Mouse (Mus musculus) layer of hippocampus, adult 11-12 months (tissue): ENCODE data around the gene Fam83c.

Source experiments
- DNase-seq: peaks from one replicate; pipeline ENCODE4 v3.0.0; 2022; ENCODE audit warnings: low spot score

Gene Fam83c

DNA sequence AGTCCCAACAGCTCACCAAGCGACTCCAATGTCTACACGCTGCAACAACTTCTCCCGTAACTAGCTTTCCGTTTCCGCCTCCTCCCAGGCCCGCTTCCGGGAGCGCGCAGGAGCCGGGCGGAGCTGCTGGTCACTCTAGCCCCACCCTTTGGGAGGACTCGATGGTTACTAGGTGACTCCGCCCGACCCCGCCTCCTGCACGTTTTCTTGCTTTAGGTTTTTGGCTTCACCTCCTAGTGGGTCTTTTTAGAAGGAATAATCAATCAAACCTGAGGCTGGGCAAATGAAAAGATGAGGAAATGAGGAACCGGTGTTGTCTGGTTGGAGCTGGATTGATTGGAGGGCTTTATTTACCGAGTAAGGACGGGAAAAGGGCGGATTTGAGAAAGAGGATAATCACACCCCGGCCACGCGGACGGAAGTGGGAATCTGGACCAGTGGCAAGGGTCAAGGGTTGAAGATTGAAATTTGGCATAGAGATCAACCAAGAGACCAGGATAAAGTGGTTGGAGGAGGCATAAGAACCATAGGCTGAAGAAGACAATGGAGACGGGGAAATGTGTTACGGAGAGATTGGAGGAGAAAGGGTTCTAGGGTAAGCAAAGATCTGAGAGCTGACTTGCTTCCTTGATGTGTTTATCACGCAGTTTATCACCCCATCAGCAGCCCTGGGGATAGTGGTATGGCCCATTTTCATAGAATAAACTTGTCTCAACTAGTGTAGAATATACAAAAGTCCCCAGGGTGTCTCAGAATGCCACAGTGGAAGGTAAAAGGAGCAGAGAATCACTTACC, 7.8 kb downstream of the Fam83c start, which contains the start of gene Eif6:
Gene Eif6, minus strand, starts transcription at position 296 of the 795 bp plus-strand sequence.
- DNase-seq: peak; percentile 82

DNA sequence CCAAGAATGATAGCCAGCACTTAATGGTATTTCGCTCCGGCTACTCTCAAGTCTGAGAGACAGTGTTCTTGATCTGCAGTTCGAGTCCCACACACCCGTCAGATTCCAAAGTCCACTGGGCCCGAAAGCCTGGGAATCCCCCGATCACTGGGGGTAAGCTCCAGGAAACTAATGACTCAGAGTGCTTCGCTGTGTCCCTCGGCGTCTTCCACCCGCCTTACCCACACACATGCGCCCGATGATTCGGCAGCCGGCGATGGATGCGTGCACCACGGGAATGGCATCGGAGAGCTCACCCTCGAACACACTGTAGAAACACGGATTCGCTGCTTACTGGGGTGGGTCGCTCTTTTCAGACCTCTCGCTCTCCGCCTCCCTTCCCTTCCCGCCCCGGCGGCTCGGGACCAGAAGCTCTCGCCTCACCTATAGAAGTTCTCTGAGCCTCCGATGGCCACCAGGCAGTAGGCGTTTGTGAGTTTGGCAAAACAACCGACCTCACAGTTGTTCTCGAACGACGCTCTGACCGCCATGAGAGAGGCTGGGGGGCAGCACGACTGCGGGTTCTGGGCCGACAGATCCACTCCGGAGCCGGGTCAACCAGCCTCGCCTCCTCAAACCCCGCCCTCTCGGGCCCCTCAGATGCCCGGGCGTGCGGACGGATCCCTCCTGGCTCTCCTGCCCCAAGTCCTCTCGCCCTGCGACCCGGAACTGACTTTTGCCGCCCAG, 8.6 kb downstream of the Fam83c start:
- no peak for DNase-seq

DNA sequence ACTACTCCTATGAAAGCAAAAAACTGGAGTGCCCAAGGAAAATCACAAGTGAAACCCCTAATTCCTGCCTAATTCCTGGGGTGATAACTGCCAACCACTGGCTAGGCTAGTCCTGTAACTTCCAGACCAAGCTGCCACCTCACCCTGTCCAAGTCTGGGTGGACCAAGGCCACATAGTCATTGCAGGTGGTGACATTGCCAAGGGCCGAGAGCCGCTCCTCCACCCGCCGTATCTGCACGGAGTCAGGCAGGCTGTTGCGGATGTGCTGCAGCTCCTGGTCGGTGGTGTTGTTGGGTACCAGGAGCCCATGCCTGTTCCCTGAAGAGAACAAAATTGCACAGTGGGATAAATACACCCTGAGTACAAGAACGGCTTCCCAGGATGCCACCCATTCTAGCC, 10.9 kb downstream of the Fam83c start:
- DNase-seq: no peak

DNA sequence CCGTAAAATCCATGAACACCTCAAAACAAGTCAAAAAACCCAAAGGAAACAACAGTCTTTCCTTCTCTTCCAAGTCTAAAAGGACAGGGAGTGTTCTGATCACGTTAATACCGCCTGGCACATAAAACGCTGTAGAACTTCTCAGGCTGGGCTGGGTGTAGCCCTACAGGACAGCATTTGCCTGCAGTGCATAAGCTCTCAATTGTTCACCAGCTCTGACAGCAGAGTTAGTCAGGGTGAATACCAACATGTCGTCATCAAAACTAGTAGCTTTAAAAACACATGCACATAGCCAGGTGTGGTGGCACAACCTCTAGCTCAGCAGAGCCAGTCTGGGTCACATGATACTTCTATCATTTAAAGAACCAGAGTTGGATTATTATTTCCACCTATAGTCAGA, 13.9 kb downstream of the Fam83c start:
- DNase-seq: no peak

DNA sequence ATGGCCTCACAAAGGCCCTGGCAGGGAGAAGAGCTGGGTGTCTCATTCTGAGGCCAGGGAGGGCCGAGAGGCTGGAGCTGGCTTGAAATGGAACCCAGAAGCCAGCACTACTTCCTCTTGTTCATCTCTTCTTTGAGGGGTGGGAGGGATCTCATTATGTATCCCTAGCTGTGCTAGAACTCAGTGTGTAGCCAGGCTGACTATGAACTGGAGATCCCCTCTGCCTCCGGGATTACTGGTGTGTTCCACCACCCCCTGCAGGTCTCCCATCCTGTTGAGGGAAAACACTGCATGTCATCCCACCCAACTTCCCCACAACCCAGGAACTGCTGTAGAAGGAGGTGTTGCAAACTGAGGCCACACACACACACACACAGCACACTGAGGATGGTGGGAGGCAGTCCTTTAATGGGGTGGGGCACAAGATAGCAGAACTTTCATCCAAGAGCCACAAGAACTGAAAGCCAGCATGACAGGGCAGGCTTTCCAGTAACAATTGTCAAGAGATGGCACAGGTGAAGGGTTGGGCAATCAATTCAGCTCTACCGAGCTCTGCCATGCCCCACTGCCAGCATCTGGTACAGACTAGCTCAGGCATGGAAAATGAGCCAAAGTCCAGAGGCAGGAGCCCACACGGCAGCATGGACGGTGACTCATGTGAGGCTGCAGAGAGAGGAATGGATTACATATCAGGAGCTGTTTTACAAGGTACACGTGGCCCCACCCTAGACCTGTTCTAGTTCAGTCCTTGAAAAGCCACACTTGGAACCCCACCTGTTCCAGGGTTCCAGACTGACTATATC, 15.0 kb downstream of the Fam83c start:
- DNase-seq: no peak

DNA sequence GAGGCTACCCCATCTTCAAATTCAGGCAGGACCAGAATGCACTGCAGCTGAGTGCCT, 15.4 kb downstream of the Fam83c start, which contains the start of gene BC029722:
Gene BC029722, minus strand, starts transcription at position 35 of the 57 bp plus-strand sequence.
- no peak for DNase-seq

DNA sequence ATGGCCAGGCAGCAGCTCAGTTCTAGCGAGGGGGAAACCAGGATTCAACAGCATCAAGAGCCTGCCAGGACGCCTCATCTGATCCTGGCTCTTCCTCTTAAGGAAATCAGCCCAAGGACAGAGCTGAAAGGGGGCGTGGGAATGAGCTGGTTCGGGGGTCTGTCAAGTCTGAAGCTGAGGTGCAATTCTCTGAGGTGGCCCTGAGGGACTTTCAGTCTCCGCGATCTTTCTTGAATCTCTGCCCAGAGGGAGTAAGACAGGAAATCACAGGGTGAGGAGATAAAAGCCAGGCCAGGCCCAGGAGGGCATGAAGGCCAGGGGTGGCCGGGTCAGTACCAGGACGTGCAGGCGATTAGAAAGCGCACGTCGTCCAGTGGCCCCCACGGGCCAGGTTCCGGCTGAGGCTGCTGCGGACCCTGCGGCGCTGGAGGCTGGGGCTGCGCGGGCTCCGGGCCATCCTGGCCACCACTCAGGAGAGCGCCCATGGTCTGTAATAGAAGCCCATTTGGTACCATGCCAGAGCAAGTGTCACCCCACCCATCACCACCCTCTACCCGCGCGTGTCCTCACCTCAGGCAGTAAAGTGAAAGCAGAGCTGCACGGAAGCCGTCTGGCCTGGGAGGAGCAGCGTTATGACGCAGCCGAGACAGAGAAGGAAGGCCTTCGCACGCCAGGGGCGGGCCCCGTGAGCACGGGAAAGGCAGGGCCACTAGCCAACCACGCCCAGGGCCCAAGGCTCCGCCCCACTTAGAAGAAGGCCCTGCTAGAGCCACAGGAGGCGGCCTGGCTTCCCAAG, 15.9 kb downstream of the Fam83c start:
- peak; percentile 95 for DNase-seq

DNA sequence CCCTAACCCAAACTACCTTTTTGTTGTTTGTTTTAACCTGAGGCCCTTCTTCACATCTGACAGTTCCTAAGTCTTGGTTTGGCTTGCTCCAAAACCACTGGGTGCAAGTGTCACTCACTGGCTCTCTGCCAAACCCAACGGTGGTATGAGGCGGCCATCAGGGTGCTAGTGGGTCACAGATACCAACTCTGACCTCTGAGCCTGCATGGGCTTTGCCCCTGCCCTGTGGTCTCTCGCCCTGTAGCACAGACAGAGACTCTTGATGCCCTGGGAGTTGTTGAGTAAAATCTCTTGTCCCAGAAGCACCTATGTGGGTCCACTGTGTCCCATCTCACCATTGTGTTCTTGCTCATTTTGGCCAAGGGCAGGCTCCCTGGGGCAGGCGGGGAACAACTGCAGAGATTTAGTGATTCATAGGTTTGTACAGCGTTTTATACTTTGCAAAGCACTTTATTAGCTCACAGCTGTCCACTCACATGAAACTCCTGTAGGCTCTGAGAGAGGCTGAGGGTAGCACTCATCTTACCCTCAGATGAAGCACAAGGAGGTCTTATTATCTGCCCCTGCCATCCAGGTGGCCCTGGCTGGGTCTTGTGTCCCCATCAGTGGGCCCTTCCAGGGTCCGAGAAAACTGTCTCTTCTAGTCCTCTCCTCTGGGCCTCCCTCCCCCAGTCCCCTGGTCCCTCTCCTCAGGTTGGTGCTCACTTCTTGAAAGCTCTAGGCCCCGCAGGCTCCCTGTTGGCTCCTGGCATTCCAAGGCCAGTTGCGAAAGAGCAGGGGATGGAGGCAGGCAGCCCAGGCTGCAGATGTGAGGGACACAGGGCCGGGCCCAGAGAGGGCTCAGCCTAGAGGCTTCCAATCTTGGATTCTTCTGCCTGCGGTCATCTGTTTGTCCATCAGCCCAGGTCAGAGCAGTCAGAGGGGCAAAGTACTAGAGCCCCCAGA, 17.1 kb downstream of the Fam83c start:
- no peak for DNase-seq

DNA sequence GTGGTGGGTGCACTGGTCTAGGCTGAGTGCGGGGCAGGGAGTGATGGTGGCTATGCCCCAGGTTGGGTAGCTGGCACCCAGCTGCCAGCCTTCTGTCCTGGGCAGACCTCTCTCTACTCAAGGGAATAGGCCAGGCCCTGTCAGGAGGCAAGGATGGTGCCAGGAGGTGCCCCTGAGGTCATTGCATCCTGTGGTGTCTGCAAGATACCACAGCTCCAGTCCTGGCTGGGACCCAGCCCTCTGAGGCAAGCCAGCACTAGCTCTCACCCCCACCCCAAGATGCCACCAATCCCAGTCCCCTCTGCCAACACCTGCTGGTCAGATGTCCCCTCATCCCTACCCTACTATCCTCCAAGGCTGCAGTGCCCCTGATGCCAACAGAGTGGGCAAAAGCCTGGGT, 18.5 kb downstream of the Fam83c start:
- no peak for DNase-seq

DNA sequence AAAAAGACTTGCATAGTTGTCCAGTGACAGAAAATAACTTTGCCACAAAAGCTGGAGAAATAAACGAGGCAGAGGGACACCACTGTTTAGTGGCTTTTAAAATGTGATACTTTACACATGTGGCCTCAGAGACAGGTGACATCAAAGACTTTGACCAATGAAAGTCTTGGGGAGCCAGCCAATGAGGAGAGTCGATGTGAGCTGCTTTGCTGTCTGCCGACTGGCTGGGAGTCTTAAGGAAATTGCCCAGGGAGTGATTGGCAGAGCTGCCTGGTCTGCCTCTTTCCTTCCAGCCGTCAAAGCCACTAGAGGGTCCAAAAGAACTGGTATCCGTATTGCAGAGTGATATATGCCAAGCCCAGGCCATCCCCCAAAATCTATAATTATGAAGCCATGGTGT, 19.8 kb downstream of the Fam83c start:
- no peak for DNase-seq

DNA sequence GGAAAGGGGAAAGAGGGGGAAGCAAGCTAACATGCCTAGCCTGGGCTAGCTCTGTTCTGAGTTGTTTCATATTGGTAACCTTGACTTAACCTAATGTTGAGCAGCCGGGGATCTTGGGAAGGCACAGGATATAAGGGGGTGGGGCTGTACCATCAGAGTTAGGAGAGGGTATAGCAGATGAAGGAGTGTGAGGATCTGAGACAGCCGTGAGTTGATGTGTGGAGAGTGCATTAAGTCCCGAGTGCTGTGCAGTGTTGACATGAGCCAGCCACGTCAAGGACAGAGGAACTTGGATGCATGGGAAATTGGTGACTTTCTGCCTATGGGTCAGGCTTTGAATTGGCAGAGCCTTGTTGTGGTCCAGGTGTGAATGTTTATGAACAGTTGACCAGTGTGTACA, 22.0 kb downstream of the Fam83c start:
- DNase-seq: no peak

DNA sequence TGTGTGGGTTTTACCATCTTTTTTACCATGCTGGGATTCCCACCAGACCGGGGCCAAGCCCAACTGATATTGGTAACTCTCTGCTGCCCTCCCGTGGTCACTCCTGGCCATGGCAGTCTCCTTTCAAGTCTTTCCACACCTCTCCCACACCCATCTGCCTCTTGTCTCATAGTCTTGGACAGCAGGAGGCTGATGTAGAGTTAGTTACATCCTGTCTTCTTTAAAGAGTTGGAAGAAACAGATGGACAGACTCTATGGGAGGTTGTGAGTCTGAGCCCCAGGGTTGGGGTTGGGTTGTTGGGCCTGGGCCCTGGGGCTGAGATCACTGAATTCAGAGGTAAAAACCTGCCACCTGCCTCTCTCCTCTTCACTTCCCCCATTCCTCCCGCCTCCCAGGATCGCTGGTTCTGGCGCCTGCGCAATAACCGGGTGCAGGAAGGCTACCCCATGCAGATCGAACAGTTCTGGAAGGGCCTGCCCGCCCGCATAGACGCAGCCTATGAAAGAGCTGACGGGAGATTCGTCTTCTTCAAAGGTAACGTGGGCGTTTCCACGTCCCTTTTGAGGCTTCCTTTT, 22.7 kb downstream of the Fam83c start:
- peak; percentile 89 for DNase-seq

DNA sequence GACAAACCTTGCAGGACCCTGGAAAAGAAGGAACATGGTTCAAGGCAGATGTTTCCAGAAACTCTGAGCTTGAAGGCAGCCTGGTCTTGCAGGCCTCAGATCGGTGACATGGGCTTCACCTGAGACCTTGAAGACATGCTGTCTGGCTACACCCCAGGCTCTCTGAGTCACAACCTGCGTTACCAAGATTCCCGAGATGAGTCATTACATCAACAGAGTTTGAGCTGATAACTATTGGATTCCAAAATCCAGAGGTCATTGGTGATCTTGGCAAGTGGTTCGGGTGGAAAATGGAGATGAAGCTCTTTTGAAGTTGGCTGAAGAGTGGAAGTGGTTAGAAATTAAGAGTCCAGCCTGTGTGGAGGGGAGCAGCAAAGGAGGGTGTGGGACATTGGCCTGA, 25.0 kb downstream of the Fam83c start:
- no peak for DNase-seq

DNA sequence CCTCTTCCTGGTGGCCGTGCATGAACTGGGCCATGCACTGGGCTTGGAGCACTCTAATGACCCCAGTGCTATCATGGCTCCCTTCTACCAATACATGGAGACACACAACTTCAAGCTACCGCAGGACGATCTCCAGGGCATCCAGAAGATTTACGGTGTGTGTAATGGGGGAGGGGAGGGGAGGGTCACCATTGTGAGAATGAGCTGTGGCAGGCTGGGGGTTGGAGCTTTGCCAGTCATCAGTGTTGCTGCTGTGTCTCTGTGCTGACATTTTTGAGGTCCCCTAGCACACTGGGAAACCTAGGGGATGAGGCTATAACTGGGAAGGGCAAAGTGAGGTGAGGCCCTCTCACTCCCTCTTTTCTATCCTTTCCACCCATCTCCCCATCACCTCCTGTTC, 27.2 kb downstream of the Fam83c start:
- no peak for DNase-seq

DNA sequence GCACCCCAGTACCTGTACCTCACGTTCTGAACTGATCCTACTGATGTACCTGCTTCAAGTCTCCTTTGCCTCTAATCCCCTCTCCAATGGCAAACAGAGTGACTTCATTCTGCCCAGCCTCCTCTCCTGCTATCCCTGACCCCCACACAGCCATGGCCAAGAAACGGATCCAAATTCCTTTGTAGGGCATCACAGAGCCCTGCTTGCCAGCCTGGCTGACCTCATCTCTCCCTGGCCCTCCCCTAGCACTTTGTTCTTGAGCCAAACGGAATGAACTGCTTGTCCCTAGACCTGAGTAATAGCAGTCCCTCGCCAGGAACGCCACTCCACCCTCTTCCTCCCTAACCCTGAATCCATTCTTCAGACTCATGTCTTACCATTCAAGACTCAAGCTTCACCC, 28.1 kb downstream of the Fam83c start:
- DNase-seq: no peak

DNA sequence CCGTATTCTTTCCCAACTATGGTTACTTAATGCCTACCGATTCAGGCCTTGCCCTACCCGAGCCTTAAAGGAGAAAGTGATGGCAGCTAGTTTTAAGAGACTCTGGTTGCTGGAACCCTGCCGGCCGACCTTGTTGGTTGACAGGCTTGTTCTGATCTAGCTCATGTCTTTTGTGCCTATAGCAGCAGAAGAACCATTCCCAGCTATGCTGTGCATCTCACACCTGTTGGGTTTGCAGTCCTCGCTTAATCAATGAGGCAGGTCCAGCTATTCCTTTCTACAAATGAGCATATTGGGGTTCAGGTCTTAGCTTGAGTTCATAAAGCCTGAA, 28.8 kb downstream of the Fam83c start:
- DNase-seq: no peak

DNA sequence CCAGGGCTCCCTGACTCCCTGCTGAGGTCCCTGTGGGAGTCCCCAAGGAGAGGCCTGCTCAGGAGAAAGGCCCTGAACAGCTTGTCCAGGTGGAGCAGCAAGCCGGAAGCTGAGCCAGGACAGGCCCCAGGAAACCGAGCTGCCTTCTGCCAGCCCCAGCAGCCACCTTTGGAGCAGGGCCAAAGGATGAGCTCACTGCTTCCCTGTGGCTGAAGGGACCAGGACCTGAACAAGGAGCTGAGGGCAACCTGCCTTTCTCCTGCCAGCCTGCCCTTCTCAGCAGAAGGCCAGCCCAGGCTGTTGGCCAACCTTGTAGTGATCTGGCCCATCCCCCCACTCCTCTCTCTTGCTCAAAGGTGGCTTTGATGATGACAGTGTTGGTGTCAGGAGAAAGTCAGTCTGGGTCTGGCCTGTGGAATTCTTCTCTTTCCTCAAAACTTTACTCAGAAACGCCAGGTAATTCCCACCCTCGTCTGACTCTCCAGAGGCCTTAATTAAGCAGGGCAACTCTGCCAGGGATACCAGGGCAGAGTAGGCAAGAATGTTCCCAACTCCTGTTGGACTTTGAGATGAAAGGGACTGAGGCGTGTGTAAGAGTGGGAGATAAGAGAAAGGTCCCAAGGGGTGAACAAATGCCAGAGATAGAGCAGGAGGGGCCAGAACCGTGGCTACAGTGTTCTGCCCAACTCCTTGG, 29.3 kb downstream of the Fam83c start:
- no peak for DNase-seq

DNA sequence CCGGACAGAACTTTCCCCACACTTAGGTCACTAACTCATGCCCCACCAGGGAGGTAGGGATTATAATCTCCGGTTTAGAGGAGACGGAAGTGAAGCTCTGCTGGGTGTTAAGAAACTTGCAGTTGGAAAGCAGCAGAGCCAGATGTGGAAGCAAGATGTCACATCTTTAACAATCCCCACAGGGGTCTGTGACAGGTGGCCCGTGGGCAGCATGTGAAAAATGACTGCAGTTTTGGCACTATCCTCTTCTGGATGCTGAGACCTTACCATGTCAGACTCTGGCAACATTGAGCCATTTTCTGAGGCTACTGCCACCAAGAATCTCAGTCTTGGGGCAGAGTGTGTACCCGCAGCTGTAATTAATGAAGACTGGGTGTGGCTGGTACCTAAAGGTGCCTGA, 30.6 kb downstream of the Fam83c start:
- no peak for DNase-seq

DNA sequence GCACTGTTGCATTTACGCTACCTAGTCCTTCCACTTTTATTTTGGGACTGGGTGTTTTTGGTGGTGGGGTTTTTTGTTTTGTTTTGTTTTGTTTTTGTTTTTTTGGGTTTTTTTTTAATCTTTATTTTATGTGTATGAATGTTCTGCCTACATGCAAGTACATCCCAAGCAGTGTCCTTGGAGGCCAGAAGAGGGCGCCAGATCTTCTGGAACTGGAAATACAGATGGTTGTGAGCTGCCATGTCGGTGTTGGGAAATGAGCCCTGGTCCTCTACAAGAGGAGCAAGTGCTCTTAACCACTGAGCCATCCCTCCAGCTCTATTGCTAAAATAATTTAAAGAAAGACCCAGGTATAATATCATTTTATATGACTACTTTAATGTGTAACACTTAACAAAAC, 31.9 kb downstream of the Fam83c start:
- no peak for DNase-seq

DNA sequence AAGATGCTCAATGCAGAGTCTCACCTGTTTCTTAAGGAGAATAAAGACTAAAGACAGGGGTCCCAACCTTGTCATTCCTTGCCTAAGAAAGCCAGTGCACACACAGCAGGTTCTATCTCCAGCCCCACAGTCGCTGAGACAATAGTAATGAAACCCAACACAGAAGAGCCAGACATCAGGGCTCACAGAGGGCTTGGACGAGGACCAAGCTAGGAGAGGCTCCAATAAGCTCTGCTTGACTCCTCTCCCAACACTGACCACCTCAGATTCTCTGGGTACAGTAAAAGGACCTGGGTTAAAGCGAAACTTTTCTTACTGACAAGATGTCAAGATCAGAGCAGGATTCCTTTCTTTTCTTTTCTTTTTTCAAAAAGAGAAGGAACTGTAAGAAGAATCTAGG, 36.0 kb downstream of the Fam83c start:
- DNase-seq: no peak
